Mouse (Mus musculus): Measurements from ENCODE around the gene Zdhhc19. TPM values are rescaled to one million over a fixed set of nuclear protein-coding genes. Genes with fewer than 3 reads are reported as not detected.
A peak's percentile ranks its signal among the peaks of the same experiment; 100 is the strongest.
"Not testable (repeated sequence)": the region's sequence is repeated elsewhere in the genome, so short reads cannot be mapped to it uniquely, and the experiment has no call there.

Gene Zdhhc19
- polyA plus RNA-seq, 1 experiment = not detected

DNA sequence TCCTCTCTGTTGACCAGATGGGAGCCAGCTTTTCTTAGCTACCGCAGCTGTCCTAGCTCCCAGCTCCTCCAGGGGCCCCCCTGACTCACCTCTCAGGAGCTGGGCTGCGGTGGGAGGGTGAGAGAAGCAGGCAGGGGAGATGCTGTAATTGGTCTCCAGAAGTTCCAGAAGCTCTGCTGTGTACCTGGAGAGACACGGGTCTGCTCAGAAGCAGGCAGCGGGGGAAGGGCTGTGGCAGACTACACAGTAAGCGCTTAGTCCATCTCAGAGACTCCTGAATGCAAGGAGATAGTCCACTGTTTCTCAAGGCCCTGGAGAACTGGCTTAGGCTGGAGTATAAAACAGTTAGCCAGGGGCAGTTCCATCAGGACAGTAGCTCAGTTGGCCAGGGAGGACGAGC is 10.0 kb upstream of the Zdhhc19 start:
- DNase-seq (ENCODE audit: extremely low spot score in 1 of 2, low spot score in 1 of 2) = no peak

DNA sequence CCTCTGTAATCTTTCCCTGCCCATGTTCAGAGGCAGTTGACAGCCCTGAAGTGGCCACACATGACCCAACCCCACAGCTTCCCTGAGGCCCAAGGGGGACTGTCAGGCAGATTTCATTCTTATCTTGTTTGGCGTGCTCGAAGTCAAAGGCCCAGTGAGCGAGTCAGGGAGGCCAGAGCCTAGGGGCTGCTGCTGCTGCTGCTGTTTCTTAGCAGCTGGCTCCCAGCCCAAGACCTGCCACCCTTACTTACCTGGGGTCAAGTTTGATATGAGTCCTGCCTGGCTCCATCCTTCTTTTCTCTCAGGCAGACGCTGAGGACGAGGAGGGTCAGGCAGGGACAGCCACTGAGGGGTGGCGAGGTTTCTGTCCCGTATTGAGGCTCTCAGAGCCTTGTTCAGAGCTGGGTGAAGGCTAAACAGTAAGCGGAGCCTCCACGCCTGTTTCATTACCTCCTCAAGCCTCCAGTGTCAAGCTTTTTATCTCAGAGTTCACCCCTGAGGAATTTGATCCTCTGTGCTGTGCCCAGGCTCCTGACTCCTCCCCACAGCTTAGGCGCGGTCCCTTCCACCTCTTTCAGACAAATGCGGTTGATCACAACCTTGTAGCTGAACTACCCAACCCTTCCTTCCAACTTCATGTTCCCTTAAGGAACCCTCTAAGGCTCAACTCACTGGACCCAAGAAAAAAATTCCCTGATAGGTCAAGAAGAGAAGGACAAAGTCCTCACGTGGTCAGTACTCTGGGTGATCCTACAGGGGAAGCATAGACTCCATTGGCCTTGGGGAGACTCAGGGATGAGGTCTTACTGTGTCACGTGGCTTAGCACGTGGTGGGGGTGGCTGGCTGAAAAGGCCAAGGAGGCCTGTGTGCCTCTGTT is 8.6 kb upstream of the Zdhhc19 start, which contains the start of gene Slc51a:
Slc51a (minus strand) TSS at position 646 of the 878 bp plus-strand sequence.
- no peak for DNase-seq (ENCODE audit: extremely low spot score in 1 of 2, low spot score in 1 of 2)

DNA sequence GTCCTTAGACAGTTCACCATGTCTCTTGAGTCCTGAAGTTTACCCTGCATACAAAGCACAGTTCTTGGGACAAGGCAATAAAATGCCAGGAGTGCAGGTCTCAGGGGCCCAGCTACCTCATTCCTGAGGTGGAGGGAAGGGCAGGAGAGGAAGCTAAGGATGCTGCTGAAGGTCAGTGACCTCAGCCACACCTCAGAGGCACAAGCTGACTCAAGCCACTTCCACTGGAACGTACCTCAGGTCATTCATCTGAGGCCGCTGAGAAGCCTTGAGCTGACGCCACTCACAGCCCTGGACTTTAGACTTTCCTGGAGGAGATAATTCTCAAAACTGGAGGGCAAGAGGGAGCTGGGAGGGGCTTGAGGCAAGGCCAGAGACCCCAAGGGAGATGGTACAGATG is 7.1 kb upstream of the Zdhhc19 start:
- no peak for DNase-seq (ENCODE audit: extremely low spot score in 1 of 2, low spot score in 1 of 2)

DNA sequence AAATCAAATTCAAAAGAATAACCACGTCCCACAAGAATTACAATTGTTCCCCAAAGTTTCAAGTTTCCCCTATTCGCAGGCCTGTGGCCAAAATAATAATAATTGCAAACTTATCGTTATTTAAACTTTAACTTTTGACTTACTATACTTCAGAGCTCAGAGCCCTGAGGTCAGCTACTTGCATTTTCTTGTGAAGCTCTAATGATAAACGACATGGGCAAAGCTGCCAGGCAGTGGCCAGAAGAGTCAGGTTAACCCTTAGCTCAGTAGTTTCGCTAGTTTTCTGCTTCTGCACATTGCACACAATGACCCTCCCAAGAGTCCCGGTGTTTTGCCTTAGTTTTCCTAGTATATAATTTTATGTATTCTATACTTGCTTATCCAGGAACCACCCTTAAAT is 1.7 kb upstream of the Zdhhc19 start:
- not testable (repeated sequence) for DNase-seq (ENCODE audit: extremely low spot score in 1 of 2, low spot score in 1 of 2)

DNA sequence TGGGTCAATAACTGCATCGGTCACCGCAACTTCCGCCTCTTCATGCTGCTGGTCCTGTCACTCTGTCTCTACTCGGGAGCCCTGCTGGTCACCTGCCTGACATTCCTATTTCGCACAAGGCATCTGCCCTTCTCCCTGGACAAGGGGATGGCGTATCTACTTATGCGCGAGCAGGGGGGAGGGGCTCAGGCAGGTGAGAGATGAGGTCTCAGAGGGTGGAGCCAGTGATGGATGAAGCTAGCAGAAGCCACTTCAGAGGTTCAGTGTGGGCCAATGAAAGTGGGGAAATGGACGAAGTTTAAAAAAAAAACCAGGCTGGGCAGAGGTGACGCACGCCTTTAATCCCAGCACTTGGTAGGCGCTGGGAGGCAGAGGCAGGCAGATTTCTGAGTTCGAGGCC is 2.9 kb downstream of the Zdhhc19 start:
- DNase-seq (ENCODE audit: extremely low spot score in 1 of 2, low spot score in 1 of 2) = no peak

DNA sequence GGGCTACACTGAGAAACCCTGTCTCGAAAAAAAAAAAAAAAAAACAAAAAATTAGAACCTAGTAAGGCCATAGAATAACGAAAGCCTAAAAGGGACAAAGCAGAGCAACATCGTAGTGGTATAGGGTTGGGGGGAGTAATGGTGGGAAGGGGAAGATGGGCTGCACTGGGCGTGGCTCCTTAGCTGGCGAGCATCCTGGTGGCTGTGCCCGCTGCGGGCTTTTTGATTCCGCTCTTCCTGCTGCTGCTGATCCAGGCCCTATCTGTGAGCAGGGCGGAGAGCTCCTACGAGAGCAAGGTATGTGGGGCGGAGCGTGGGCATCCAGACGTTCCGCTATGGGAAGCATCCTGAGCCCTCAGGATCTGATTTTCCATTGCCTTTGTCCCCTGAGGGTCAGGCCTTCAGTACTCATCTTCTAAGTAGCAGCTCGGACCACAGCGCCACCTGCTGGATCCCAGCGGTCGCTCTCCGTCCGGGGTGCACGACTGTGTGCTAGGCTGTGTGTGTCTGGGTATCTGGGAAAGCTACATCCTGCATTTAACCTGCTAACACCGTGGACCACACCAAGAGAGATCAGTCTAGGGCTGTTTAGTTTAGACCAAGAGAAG is 3.5 kb downstream of the Zdhhc19 start:
- DNase-seq (ENCODE audit: extremely low spot score in 1 of 2, low spot score in 1 of 2) = peak; percentile 44 to 93

DNA sequence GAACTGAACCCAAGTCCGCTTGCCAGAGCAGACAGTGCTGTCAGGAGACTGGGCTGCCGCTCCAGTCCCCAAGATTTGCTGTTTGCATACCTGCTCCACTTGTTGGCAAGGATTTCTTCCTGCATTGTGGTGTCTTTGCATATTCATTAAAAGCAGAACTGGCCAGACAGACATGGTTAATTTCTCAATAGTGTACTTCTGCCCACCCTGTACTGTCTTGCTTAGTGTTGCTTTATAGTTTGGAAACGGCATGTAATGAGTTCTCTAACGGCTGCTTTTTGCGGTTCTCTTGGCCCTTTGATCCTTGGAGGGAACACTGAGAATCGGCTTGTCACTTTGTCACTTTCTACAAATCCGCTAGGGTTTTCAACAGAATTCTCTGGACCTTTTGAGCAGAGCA is 5.4 kb downstream of the Zdhhc19 start:
- no peak for DNase-seq (ENCODE audit: extremely low spot score in 1 of 2, low spot score in 1 of 2)

DNA sequence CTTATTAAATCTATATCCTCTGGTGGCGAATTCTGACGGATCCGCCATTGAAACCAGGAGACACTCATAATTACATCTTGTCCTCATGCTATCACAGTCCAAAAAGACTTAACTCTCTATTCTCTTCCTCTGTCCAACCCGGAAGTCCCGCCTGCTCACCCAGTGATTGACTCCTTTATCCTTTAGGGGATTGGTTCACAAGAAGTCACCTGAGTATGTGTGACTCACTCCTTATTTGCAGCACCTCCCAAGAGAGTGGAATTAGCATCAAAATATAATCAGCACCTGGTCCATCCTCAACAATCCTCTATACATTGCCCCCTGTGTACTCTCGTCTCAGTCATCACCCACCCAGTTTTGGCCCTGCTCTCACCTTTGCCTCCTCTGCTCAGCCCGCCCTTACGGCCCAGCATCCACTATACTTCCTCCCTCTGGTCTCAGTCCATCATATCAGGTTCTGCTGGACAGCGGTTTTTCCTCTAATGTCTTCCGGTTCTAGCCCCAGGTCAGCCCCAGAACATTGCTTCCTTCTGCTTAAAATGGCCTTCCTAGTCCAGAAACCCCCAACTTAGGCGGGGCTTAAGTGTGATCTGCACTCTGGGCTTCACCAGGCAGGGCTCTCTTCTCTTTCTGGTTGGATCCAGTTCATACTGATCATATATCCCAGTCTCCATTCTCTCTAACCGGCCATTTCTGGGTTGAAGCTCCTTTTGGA is 6.7 kb downstream of the Zdhhc19 start:
- DNase-seq (ENCODE audit: extremely low spot score in 1 of 2, low spot score in 1 of 2) = no peak

DNA sequence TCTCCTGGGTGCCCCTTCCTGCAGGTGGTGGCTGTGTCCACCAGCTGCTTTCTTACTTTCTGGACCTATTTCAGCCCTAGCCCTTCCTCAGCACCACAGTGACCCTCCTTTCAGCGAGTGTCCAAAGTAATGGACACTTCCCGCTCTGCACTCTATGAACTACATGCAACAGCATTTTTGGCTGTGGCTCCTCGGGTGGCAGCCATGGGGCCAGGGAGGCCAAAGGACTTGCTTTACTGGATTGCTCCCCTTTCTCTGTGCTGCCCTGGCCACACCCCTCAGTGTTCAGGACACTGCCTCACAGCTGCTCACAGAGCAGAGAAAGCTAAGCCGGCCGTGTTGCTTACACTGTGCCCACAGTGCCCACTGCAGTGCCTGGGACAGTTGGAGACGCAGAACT is 7.6 kb downstream of the Zdhhc19 start:
- no peak for DNase-seq (ENCODE audit: extremely low spot score in 1 of 2, low spot score in 1 of 2)

DNA sequence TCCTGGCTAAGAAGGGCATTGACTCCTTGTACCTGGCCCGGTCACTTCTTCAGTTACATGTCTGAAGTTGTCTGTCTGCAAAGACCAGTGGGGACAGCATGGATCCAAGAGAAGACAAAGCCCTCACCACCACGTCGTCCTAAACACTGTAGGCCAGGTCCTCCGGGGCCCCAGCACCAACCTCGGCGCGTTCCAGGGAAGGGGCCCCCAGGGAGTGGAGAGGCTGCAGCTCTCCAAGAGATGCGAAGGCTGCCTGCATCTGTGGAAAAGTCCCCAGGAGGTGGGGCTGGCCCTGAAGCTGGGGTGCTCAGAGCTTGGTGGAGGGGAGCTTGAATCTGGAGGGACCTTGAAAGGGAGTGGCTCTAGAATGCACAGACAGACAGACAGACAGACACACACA is 10.2 kb downstream of the Zdhhc19 start:
- no peak for DNase-seq (ENCODE audit: extremely low spot score in 1 of 2, low spot score in 1 of 2)

DNA sequence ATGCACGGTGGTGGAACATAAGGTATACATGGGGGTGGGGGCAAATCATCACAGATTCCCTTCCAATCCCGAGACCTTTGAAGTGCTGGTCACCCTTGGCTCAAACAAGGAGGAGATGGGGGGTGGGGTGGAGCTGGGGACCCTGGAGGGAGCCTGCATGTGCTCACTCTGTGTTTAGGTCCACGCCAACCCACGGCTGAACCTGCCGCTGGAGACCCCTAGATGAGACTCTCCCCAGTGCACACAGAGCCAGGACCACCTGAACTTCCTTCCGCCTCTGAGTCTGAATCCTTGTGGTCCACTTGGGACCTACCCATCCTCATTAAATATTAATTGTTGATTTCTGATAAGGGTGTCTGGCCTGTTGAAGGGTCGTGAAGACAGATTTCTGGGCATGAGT is 10.8 kb downstream of the Zdhhc19 start:
- no peak for DNase-seq (ENCODE audit: extremely low spot score in 1 of 2, low spot score in 1 of 2)

DNA sequence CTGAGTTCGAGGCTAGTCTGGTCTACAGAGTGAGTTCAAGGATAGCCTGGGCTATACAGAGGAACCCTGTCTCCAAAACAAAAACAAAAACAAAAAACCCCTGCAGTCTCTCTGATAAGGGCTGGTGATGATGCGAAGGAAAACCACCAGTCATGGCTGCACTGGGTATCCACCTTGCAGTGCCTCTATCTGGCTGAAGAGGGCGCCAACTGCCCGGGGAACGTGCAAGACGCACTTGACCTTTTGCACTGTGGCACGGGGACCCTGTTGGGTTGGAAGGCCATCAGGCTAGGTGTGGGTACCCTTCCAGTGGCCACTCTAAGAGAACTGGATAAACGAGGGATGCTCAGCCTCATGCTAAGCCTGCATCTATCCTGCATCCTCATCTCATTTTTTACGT is 11.3 kb downstream of the Zdhhc19 start:
- DNase-seq (ENCODE audit: extremely low spot score in 1 of 2, low spot score in 1 of 2) = peak in 1 of 2 experiments; percentile 85

DNA sequence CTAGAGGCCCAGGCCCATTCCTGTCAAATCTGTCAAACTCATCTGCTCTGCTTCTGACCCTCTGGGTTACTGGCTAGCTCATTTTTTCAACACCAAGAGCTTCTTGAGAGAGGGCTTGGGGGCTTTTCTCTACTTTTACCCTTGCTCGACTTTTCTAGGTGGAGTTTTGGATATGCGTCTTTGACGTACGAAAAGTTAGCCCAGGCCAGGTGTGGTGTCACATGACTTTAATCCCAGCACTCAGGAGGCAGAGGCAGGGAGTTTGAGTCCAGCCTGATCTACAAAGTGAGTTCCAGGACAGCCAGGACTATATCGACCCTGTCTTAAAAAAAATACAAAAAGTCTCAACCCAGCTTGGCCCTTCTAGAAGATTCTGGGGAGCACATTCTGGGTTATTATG is 12.0 kb downstream of the Zdhhc19 start:
- no peak for DNase-seq (ENCODE audit: extremely low spot score in 1 of 2, low spot score in 1 of 2)

DNA sequence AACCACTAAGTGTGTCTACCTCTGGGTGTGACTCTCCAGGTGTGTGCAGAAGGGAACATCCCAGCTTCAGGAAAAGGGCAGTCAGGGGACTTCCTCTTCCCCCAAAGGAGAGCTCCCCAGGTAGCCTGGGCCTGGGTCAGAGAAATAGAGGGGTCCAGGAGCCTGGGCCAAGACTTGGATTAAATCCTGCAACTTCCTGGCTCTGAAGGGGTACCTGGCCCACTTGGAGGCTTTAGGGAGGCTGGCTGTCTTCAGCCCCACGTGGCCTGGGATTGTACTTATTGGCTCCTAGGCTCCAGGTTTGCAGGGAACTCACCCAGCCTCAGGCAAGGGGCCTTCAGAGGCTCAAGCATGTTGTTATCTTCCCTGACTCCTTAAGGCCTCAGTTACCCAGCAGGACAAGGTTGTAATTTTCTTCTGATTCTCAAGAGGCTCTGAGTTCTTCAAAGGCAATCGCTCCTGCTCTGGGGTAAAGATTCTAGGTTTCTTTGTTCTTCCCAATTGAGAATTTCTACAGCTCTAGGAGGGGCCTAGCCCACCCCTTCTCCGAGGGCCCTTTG is 12.5 kb downstream of the Zdhhc19 start:
- no peak for DNase-seq (ENCODE audit: extremely low spot score in 1 of 2, low spot score in 1 of 2)

DNA sequence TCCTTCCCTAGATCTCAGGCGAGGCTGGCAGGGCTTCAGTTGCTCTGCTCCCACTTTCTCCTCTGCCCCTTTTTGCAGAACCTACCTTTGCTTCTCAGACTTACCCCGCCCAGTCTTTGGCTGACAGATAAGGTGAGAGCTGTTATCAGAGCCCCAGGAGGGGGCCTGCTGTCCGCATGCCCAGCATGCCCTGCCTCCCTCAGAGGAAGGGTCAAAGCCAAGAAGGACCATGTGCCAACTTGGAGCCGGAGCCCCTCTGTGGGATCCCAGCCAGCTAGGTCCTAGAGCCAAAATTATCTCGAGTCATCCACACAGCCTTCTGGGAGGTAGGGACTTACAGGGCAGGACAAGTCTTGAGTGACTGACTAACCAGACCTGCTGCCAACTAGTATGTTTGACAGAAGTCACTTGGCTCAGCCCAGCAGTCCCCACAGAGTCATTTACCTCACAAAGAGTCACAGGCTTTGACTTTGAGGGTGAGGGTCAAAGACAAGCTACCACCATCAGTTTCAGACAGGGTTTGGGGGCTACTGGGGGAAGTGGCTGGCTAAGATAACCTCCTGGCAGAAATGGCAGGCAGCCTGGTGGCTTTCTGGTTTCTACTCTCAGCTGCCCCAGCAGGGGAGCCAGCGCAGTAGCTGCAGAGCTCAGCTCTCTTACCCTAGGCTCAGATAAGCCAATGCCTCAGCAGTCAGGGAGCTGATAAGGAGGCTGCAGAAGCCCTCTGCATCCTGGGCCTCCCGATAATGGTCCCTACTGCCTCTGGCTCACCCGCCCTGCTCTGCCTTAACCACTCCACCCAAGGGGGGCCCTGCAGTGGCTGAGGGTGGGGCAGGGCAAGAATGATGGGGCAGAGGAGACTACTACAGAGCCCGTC is 13.2 kb downstream of the Zdhhc19 start:
- no peak for DNase-seq (ENCODE audit: extremely low spot score in 1 of 2, low spot score in 1 of 2)

DNA sequence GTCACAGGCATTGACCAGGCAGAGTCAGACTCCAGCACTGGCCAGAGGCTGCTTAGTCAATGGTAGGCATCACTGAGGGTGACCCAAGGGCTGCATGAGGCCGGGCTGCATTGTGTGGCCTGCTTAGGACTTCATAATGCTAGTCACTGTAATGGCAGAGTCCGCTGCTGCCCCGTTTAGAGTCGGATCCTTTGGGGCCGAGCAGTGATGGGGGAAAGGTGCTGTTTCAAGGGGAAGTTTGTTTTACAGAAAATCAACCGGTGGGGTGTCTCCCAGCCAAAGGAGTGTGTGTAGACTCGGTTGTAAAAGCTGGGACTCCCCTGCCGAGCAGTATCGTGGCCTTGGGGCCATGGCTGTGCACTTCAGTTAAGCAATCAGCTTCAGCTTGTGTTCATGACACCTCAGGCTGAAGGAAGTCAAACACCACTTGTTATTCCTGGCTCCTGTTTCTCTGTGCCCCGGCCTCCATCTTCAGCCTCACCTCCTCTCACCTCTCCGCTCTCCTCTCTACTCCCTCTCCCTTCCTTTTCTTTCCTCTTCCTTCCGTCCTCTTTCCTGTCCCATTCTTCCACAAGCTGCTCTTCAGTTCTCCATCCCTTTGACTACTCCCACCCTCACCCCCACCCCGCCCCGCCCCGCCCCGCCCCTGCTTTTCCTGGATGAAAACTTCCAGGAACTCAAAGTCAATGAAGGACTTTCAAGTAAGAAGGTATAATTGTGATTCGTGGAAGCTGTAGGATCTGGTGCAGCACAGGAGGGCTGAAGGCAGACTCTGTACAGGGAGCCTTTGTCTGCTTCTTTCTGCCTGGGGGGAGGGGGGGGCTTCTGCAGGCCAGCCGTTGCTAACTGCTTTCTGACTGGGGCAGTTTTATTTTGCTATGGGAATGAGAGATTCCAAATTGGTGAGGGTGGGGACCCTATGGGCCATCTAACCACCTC is 14.6 kb downstream of the Zdhhc19 start:
- no peak for DNase-seq (ENCODE audit: extremely low spot score in 1 of 2, low spot score in 1 of 2)

DNA sequence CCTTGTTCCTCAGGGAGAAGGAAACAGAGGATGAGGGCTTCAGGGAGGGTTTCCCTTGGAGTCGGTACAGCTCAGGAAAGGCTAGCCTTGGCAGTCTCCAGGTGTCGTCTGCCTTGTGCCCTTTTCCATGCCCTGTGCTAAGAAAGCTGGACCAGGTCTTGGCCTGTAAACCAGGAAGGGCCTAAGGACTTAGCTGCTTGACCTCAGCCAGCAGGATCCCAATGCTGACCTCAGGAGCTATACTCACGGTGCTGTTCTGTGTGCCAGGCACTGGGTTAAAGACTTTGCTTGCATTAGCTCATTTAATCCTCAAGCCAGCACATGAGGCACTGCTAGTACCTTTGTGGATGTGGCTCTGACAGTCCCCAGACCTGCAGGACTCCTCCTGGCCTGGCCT is 15.3 kb downstream of the Zdhhc19 start:
- DNase-seq (ENCODE audit: extremely low spot score in 1 of 2, low spot score in 1 of 2) = no peak

DNA sequence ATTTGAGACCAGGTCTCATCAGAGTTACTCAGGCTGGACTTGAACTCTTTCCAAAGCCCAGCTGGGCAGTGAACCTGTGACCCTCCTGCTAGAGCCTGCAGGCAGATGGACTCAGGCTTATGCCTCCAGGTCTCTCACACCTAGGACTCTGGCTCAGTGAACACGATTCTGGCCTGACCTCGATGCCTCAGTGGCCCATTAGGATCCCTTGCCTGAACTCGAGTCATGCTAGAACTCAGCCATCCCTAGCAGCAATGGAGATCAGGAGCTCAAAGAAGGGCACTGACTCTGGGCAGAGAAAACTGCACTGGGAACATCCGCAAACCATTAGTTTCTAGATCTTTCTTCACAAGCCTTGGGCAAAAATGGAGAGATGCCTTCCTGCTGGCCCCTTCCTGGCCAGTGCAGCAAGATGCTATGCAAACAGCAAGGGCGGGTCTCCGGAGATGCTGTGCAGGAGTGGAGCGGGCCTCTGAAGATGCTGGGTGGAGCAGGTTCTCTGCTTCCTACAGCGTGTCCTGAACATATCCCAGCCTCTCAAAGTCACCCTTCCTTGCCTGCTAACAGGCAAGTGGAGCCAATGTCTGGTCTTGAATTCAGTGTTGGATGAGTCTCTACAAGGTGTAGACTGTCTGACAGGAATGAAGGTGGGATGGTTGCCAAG is 15.9 kb downstream of the Zdhhc19 start:
- no peak for DNase-seq (ENCODE audit: extremely low spot score in 1 of 2, low spot score in 1 of 2)

DNA sequence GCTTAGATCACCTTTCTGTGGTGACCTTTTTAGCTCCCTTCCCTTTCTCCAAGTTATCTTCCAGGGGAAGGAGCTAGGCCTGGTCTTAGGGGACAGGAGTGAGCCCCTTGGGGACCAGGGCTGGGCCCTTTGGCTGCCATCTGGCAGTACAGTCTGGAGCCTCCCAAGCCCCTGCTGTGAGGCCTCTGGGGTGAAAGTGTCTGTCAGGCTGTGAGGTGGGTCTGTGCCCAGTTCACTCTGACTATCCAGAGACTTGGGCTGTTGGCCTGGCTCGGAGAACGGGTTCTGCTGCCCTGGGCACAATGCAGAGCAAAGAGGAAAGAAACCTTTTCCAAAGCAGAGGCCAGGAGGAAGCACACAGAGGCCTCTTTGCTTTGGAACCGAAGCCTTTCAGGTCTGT is 16.9 kb downstream of the Zdhhc19 start:
- DNase-seq (ENCODE audit: extremely low spot score in 1 of 2, low spot score in 1 of 2) = no peak

Data from frontal cortex, adult 2 months (tissue).